Mouse (Mus musculus): ENCODE results near the gene Vsx1. TPM values are rescaled to one million over a fixed set of nuclear protein-coding genes. Genes with fewer than 3 reads are reported as not detected.

Vsx1 gene
- polyA plus RNA-seq, 1 experiment from 2014 or later, result not detected

DNA sequence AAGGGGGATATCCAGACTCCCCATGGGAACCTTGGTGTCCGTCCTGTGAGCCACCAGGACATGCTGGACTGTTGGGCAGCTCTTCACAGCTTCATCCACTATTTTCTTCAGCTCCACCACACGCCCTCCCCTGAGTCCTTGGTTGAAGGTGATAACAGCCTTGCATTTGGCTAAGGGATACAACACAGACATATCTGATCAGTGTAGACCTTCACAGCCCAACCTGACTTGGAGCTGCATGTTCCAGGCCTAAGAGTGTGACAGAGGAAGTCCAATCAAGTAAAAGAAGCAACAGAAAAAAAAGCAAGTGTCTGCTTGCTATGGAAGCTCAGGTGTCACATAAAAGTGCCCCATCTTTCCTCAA, 50.8 kb downstream of the Vsx1 start:
- H3K9me3 ChIP-seq (replicated peaks; ENCODE audit: low read length), result no peaks in the 10 kb centered on the region
- H3K4me2 ChIP-seq (ENCODE audit: low read length), result no peak overlapping the region
- no peaks in the 10 kb centered on the region for H3K27me3 ChIP-seq (ENCODE audit: insufficient read depth, low read length)
- H3K4me3 ChIP-seq (replicated peaks; ENCODE audit: low read depth, low read length), result no peak overlapping the region
- WGBS, result 55% methylated on average over 2 of the region's 2 CpGs
- DNase-seq (ENCODE audit: low spot score) (no peak), ATAC-seq (replicated peaks; ENCODE audit: low FRiP score, low read depth) (no peak)
- TF ChIP-seq CTCF (IDR thresholded peaks at IDR 0.05; ENCODE audit: low read depth), result no peak
- H3K27ac ChIP-seq, result no peak overlapping the region
- H3K4me1 ChIP-seq (replicated peaks; ENCODE audit: insufficient read depth, low read length), result no peaks in the 10 kb centered on the region
- H3K36me3 ChIP-seq (ENCODE audit: insufficient read depth, low read length), result no peaks in the 10 kb centered on the region
- H3K9ac ChIP-seq (ENCODE audit: low read depth, low read length), result no peak overlapping the region

- no peak overlapping the region for H3K9ac ChIP-seq (ENCODE audit: low read depth, low read length)
- no peak overlapping the region for H3K4me2 ChIP-seq (ENCODE audit: low read length)
- no peaks in the 10 kb centered on the region for H3K4me1 ChIP-seq (replicated peaks; ENCODE audit: insufficient read depth, low read length)
- DNase-seq (ENCODE audit: low spot score) (no peak), ATAC-seq (replicated peaks; ENCODE audit: low FRiP score, low read depth) (no peak)
- H3K27ac ChIP-seq, result no peak overlapping the region
- no peaks in the 10 kb centered on the region for H3K9me3 ChIP-seq (replicated peaks; ENCODE audit: low read length)
- WGBS, result 62% methylated on average over 6 of the region's 6 CpGs
- H3K27me3 ChIP-seq (ENCODE audit: insufficient read depth, low read length), result no peaks in the 10 kb centered on the region
- H3K36me3 ChIP-seq (ENCODE audit: insufficient read depth, low read length), result no peaks in the 10 kb centered on the region
- TF ChIP-seq CTCF (IDR thresholded peaks at IDR 0.05; ENCODE audit: low read depth), result no peak
- H3K4me3 ChIP-seq (replicated peaks; ENCODE audit: low read depth, low read length), result no peak overlapping the region
Observed at GRCm38 (mm10) chr2:150637702-150638369, 51.3 kb downstream of the Vsx1 start.

- no peaks in the 10 kb centered on the region for H3K27me3 ChIP-seq (ENCODE audit: insufficient read depth, low read length)
- no peak overlapping the region for H3K4me3 ChIP-seq (replicated peaks; ENCODE audit: low read depth, low read length)
- ATAC-seq (replicated peaks; ENCODE audit: low FRiP score, low read depth), result no peak
- no peak for TF ChIP-seq CTCF (IDR thresholded peaks at IDR 0.05; ENCODE audit: low read depth)
- no peaks in the 10 kb centered on the region for H3K36me3 ChIP-seq (ENCODE audit: insufficient read depth, low read length)
- H3K4me1 ChIP-seq (replicated peaks; ENCODE audit: insufficient read depth, low read length), result no peaks in the 10 kb centered on the region
- no peaks in the 10 kb centered on the region for H3K9me3 ChIP-seq (replicated peaks; ENCODE audit: low read length)
- H3K4me2 ChIP-seq (ENCODE audit: low read length), result no peak overlapping the region
- 78% methylated on average over 3 of the region's 3 CpGs for WGBS
- no peak overlapping the region for H3K27ac ChIP-seq
- no peak for DNase-seq (ENCODE audit: low spot score)
- no peak overlapping the region for H3K9ac ChIP-seq (ENCODE audit: low read depth, low read length)
Observed at GRCm38 (mm10) chr2:150635877-150636446, 53.2 kb downstream of the Vsx1 start.

Other genes starting within 250 kb of the Vsx1 start
- gene Zfp442, start 237.9 kb downstream of the Vsx1 start, polyA plus RNA-seq (2015; fragmentation: Nextera tagmentation; extraction: Ambion mirVana), result 5.1 and 5.8 TPM in 2 replicates
- gene Zfp345, start 204.3 kb downstream of the Vsx1 start, polyA plus RNA-seq (2015; fragmentation: Nextera tagmentation; extraction: Ambion mirVana), result 0.09 and 0.10 TPM in 2 replicates
- gene Cst7, start 118.9 kb downstream of the Vsx1 start, polyA plus RNA-seq (2015; fragmentation: Nextera tagmentation; extraction: Ambion mirVana), result 0.14 and 0.20 TPM in 2 replicates
- gene Apmap, start 80.8 kb downstream of the Vsx1 start, polyA plus RNA-seq (2015; fragmentation: Nextera tagmentation; extraction: Ambion mirVana), result 62.5 and 63.1 TPM in 2 replicates
- 22.2 and 25.6 TPM in 2 replicates for gene Acss1, start 20.9 kb downstream of the Vsx1 start, polyA plus RNA-seq (2015; fragmentation: Nextera tagmentation; extraction: Ambion mirVana)
- gene Entpd6, start 59.7 kb upstream of the Vsx1 start, polyA plus RNA-seq (2015; fragmentation: Nextera tagmentation; extraction: Ambion mirVana), result 16.3 and 18.3 TPM in 2 replicates
- gene Pygb, start 97.4 kb upstream of the Vsx1 start, polyA plus RNA-seq (2015; fragmentation: Nextera tagmentation; extraction: Ambion mirVana), result 53.3 and 58.4 TPM in 2 replicates
- 70.1 and 71.3 TPM in 2 replicates for gene Abhd12, start 215.4 kb upstream of the Vsx1 start, polyA plus RNA-seq (2015; fragmentation: Nextera tagmentation; extraction: Ambion mirVana)
- gene Gins1, start 216.0 kb upstream of the Vsx1 start, polyA plus RNA-seq (2015; fragmentation: Nextera tagmentation; extraction: Ambion mirVana), result 26.4 and 30.3 TPM in 2 replicates